Mouse (Mus musculus) forebrain, embryonic 14.5 days (tissue): ENCODE measurements around the gene Ssh3. TPM values are rescaled to one million over a fixed set of nuclear protein-coding genes. Genes with fewer than 3 reads are reported as not detected.
A peak's percentile ranks its signal among the peaks of the same experiment; 100 is the strongest.

Experiments
- ATAC-seq: fragments of 200-750 bp; cut with Nextera tagmentation; 2 replicates; pipeline ENCODE4 v1.8.0; 2017; ENCODE audit warnings: mild to moderate bottlenecking, moderate library complexity
- DNase-seq: peaks from one replicate; pipeline ENCODE4 v3.0.0-alpha.2; 2015; ENCODE audit warnings: low spot score
- H3K27ac ChIP-seq: fragments of 300-500 bp; sonication (generic); 2 replicates; pipeline ENCODE4 v1.5.1; 2014; ENCODE audit warnings: low read depth, mild to moderate bottlenecking, control low read depth, low read length, moderate library complexity
- H3K27me3 ChIP-seq: fragments of 300-500 bp; sonication (generic); replicated peaks from 2 replicates; pipeline ENCODE4 v1.6.1; 2014; ENCODE audit warnings: low read length, control low read depth, mixed read lengths; ENCODE audit not compliant: control insufficient read depth, insufficient read depth
- H3K36me3 ChIP-seq: fragments of 300-500 bp; sonication (generic); 2 replicates; pipeline ENCODE4 v1.6.1; 2014; ENCODE audit warnings: low read length, control low read depth; ENCODE audit not compliant: control insufficient read depth, insufficient read depth
- H3K4me1 ChIP-seq: fragments of 300-500 bp; sonication (generic); 2 replicates; pipeline ENCODE4 v1.6.1; 2014; ENCODE audit warnings: antibody characterized with exemption, low read length, control low read depth; ENCODE audit not compliant: control insufficient read depth, insufficient read depth
- H3K4me2 ChIP-seq: fragments of 300-500 bp; sonication (generic); 2 replicates; pipeline ENCODE4 v1.6.1; 2014; ENCODE audit warnings: mild to moderate bottlenecking, control low read depth, low read length
- H3K4me3 ChIP-seq: fragments of 300-500 bp; sonication (generic); 2 replicates; pipeline ENCODE4 v1.5.1; 2014; ENCODE audit warnings: low read depth, low read length, control low read depth
- H3K9ac ChIP-seq: fragments of 300-500 bp; sonication (generic); 2 replicates; pipeline ENCODE4 v1.6.1; 2014; ENCODE audit warnings: mild to moderate bottlenecking, low read length, control low read depth, moderate library complexity
- H3K9me3 ChIP-seq: fragments of 300-500 bp; sonication (generic); replicated peaks from 2 replicates; pipeline ENCODE4 v1.6.1; 2016; ENCODE audit warnings: low read length, control low read depth, mixed read lengths; ENCODE audit not compliant: control insufficient read depth
- WGBS: fragments of 180-500 bp; shearing (Covaris S2); extraction: QIAGEN DNeasy Blood & Tissue Kit; methylation state at CpG from one replicate; pipeline ENCODE4 v1.1.7; 2014; 5-methylcytosine and 5-hydroxymethylcytosine counted together
- polyA plus RNA-seq: library from polyadenylated mRNA; unstranded; fragments of >200 nt; fragmentation: Nextera tagmentation; extraction: Ambion mirVana; gene quantifications from 2 replicates; pipeline ENCODE4 v1.2.1, GENCODE M21; 2014

Gene Ssh3
- polyA plus RNA-seq, 1 experiment from 2014 or later, result 4.0 TPM

GRCm38 (mm10) chr19:4242416-4242815 lies 26.6 kb downstream of the Ssh3 start:
- 73% methylated on average over 3 of the region's 3 CpGs for WGBS
- Histone ChIP-seq H3K4me1 (no peaks in the 10 kb centered on the region), H3K9ac (no peak overlapping the region), H3K4me2 (no peak overlapping the region), H3K36me3 (no peaks in the 10 kb centered on the region), H3K27me3 (no peaks in the 10 kb centered on the region), H3K4me3 (no peak overlapping the region), H3K27ac (no peak overlapping the region), H3K9me3 (no peaks in the 10 kb centered on the region)
- no peak for DNase-seq
- ATAC-seq, result no peak

DNA sequence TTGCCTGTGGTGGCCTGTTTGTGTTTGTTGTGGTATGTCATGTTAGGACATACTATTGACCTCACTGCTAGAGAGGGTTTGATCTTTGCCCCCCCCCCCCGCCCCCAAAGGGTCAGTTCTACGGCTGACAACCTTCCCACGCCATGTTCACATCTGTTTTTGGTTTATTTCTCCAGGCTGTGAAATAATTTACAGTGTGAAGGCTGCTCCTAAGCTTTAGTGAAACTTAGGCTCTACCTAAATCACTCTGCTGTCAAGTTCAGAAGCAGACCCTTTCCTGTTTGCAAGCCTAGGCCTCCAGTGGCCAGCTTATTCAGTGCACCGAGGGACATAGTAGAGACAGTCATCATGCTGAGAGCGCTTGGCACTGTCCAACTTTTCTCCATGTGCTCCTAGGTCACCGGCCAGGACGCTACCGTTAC lies 28.7 kb downstream of the Ssh3 start:
- H3K4me3 ChIP-seq, result no peak overlapping the region
- DNase-seq, result no peak
- H3K27me3 ChIP-seq, result no peaks in the 10 kb centered on the region
- H3K9ac ChIP-seq, result no peak overlapping the region
- 81% methylated on average over 8 of the region's 8 CpGs for WGBS
- H3K27ac ChIP-seq, result no peak overlapping the region
- no peak overlapping the region for H3K4me2 ChIP-seq
- no peaks in the 10 kb centered on the region for H3K4me1 ChIP-seq
- H3K36me3 ChIP-seq, result no peaks in the 10 kb centered on the region
- ATAC-seq, result no peak
- no peaks in the 10 kb centered on the region for H3K9me3 ChIP-seq

GRCm38 (mm10) chr19:4234548-4234947 lies 34.4 kb downstream of the Ssh3 start:
- DNase-seq (no peak), ATAC-seq (no peak)
- H3K27me3 ChIP-seq, result no peaks in the 10 kb centered on the region; the same call in 1 of the 2 replicates
- no peaks in the 10 kb centered on the region for H3K36me3 ChIP-seq
- 84% methylated on average over 4 of the region's 4 CpGs for WGBS
- peaks cover 7% of the 10 kb centered on the region; the same call in 1 of the 2 replicates for H3K4me1 ChIP-seq
- no peak overlapping the region for H3K9ac ChIP-seq
- H3K4me2 ChIP-seq, result no peak overlapping the region
- no peak overlapping the region for H3K27ac ChIP-seq
- H3K9me3 ChIP-seq, result no peaks in the 10 kb centered on the region
- no peak overlapping the region for H3K4me3 ChIP-seq

GRCm38 (mm10) chr19:4232651-4233050 lies 36.3 kb downstream of the Ssh3 start:
- Histone ChIP-seq H3K4me2 (peak overlapping the region; percentile 75), H3K27me3 (no peaks in the 10 kb centered on the region; the same call in 1 of the 2 replicates), H3K36me3 (no peaks in the 10 kb centered on the region), H3K27ac (no peak overlapping the region), H3K4me3 (peak overlapping the region; percentile 57; the same call in 1 of the 2 replicates), H3K9me3 (no peaks in the 10 kb centered on the region), H3K9ac (no peak overlapping the region; the same call in 1 of the 2 replicates), H3K4me1 (peaks cover 7% of the 10 kb centered on the region; the same call in 1 of the 2 replicates)
- no peak for ATAC-seq
- whole genome bisulfite sequencing, result 81% methylated on average over 7 of the region's 7 CpGs
- DNase-seq, result no peak

- H3K9ac ChIP-seq, result peak overlapping the region; percentile 68
- H3K4me3 ChIP-seq, result peak overlapping the region; percentile 57
- DNase-seq (no peak), ATAC-seq (0 out of 2 replicates have a peak, but pooled peaks have one; percentile 15)
- peak overlapping the region; percentile 75 for H3K4me2 ChIP-seq
- H3K4me1 ChIP-seq, result peaks cover 7% of the 10 kb centered on the region; the same call in 1 of the 2 replicates
- peak overlapping the region; percentile 52; the same call in 1 of the 2 replicates for H3K27ac ChIP-seq
- no peaks in the 10 kb centered on the region for H3K36me3 ChIP-seq
- no peaks in the 10 kb centered on the region; the same call in 1 of the 2 replicates for H3K27me3 ChIP-seq
- no peaks in the 10 kb centered on the region for H3K9me3 ChIP-seq
- 41% methylated on average over 2 of the region's 2 CpGs for WGBS
Measured at GRCm38 (mm10) chr19:4232186-4232572, 36.8 kb downstream of the Ssh3 start.

DNA sequence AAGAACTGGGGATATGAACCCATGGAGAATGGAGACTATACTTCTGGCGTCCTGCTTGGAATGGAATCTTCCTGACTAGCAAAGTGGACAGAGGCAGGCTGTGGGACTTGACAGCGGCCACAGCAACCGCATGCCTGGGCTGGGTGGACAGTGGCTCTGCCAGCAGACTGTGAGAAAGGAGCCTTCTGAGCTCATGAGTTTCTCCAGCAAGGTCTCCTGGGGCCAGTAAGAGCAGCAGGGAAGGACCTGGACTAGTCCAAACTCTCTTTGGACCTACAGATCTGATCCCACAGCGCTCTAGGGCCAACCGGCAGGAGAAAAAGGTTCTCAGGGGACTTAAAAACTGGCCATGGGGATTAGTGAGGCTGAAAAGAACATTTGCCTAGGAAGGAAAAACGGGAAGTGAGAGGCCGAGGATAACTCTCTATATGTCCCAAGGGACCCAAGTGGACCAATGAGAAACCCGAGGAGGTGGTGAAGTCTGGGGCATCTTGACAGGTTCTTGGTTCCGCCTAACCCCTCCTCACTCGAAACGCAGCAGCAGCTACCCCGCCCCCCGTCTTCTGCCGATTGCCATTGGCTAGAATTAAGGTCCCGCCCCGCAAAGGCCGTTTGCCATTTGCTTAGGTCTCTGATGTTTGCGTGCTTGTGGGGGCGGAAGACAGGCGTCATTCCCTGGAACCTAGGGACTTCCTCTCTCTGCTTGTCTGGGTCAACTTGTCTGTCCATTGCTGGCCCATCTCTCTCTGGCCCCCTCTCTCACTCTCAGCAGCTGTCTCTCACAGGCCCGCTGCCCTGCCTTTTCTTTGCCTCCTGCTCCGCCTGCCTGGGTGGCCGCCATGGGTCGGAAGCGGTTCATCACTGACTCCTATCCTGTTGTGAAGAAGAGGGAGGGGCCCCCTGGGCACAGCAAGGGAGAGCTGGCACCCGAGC lies 37.5 kb downstream of the Ssh3 start, which contains the start of gene Pold4:
TSS of gene Pold4 (plus strand) at position 647 of the 933 bp plus-strand sequence.
- Histone ChIP-seq H3K4me1 (peaks cover 7% of the 10 kb centered on the region; the same call in 1 of the 2 replicates), H3K36me3 (no peaks in the 10 kb centered on the region), H3K9me3 (no peaks in the 10 kb centered on the region), H3K4me2 (peak within 1 kb of the TSS; percentile 75), H3K27me3 (no peaks in the 10 kb centered on the region; the same call in 1 of the 2 replicates), H3K9ac (peak within 1 kb of the TSS; percentile 68), H3K27ac (peak within 1 kb of the TSS; percentile 52; the same call in 1 of the 2 replicates), H3K4me3 (peak within 1 kb of the TSS; percentile 57)
- ATAC-seq (peak; percentile 96), DNase-seq (peak; percentile 96)
- 13% methylated on average over 26 of the region's 26 CpGs for WGBS

DNA sequence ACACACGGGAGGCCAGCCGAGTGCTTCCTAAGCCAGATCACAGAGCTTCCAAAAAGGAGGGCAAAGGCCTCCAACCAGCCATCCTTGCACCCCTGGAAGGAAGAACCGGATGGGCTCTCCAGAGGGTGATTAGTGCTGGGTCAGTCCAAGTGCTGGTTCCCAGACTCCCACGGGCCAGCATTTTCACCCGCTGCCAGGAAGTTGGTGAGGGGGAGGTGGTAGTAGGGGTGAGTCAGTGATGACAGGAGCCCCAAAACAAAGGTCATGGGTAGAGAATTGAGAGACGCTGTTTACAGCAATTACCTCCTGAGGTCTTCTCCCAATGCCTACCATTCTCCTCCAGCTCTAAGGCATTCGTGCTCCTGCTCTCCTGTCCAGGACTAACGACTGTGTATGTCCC lies 38.6 kb downstream of the Ssh3 start:
- Histone ChIP-seq H3K4me2 (no peak overlapping the region), H3K27me3 (no peaks in the 10 kb centered on the region; the same call in 1 of the 2 replicates), H3K27ac (no peak overlapping the region), H3K4me1 (peaks cover 7% of the 10 kb centered on the region; the same call in 1 of the 2 replicates), H3K4me3 (no peak overlapping the region), H3K9ac (no peak overlapping the region), H3K9me3 (no peaks in the 10 kb centered on the region), H3K36me3 (no peaks in the 10 kb centered on the region)
- WGBS, result 64% methylated on average over 8 of the region's 8 CpGs
- no peak for DNase-seq
- ATAC-seq, result no peak

- 34% methylated on average over 8 of the region's 9 CpGs for WGBS
- Histone ChIP-seq H3K36me3 (no peaks in the 10 kb centered on the region), H3K4me1 (peaks cover 7% of the 10 kb centered on the region; the same call in 1 of the 2 replicates), H3K9me3 (no peaks in the 10 kb centered on the region), H3K4me3 (no peak overlapping the region), H3K27ac (no peak overlapping the region), H3K27me3 (no peaks in the 10 kb centered on the region; the same call in 1 of the 2 replicates), H3K4me2 (no peak overlapping the region), H3K9ac (no peak overlapping the region)
- ATAC-seq, result no peak
- DNase-seq, result no peak
Measured at GRCm38 (mm10) chr19:4229451-4230076, 39.4 kb downstream of the Ssh3 start.
